Mouse (Mus musculus): ENCODE results near the gene Kcnj9. TPM values are rescaled to one million over a fixed set of nuclear protein-coding genes. Genes with fewer than 3 reads are reported as not detected.
A peak's percentile ranks its signal among the peaks of the same experiment; 100 is the strongest.

Kcnj9 gene
- 10 to 100 TPM; 67.2 to 69.2 TPM for total RNA-seq (2021)
- long read RNA-seq, experiment 1, transcript Kcnj9-201 (4 exons, 3,857 nt), result major isoform, 37 of 68 reads
- long read RNA-seq, experiment 1, partial matches to known transcripts, result 7 of 68 reads
- long read RNA-seq, experiment 1, other reads (novel, unspliced or antisense), result 22 of 68 reads
- long read RNA-seq, experiment 2, transcript Kcnj9-201 (4 exons, 3,857 nt), result major isoform, 48 of 84 reads
- long read RNA-seq, experiment 2, partial matches to known transcripts, result 6 of 84 reads
- long read RNA-seq, experiment 2, other reads (novel, unspliced or antisense), result 27 of 84 reads

GRCm38 (mm10) chr1:172329131-172329530 is at the start of gene Kcnj9:
Kcnj9 (minus strand) TSS chr1:172329318.
- no peak for TF ChIP-seq CTCF (conservative IDR thresholded peaks at IDR 0.05)
- peak within 1 kb of the TSS; percentile 96 for H3K27ac ChIP-seq
- peak; percentile 81 to 92 for DNase-seq (ENCODE audit: low spot score in 2 of 2)
- H3K4me3 ChIP-seq, result peak within 1 kb of the TSS; percentile 72

- no peak for TF ChIP-seq CTCF (conservative IDR thresholded peaks at IDR 0.05)
- no peak for DNase-seq (ENCODE audit: low spot score in 2 of 2)
- Histone ChIP-seq H3K4me3 (peak overlapping the region; percentile 93), H3K27ac (peak overlapping the region; percentile 91)
Measured at GRCm38 (mm10) chr1:172376758-172377458, 47.8 kb upstream of the Kcnj9 start.

GRCm38 (mm10) chr1:172376198-172376667 is 47.1 kb upstream of the Kcnj9 start, which contains the start of gene Pigm:
Pigm (plus strand) TSS chr1:172376546.
- TF ChIP-seq CTCF (conservative IDR thresholded peaks at IDR 0.05), result no peak
- Histone ChIP-seq H3K4me3 (peak within 1 kb of the TSS; percentile 93), H3K27ac (peak within 1 kb of the TSS; percentile 91)
- peak; percentile 98 to 99 for DNase-seq (ENCODE audit: low spot score in 2 of 2)

GRCm38 (mm10) chr1:172368768-172369418 is 39.8 kb upstream of the Kcnj9 start:
- Histone ChIP-seq H3K4me3 (no peak overlapping the region), H3K27ac (no peak overlapping the region)
- DNase-seq (ENCODE audit: low spot score in 2 of 2), result no peak
- peak; percentile 81 for TF ChIP-seq CTCF (conservative IDR thresholded peaks at IDR 0.05)

- DNase-seq (ENCODE audit: low spot score in 2 of 2), result peak; percentile 67 to 78
- Histone ChIP-seq H3K4me3 (no peak overlapping the region), H3K27ac (peak overlapping the region; percentile 73; the same call in 1 of the 2 replicates)
- TF ChIP-seq CTCF (conservative IDR thresholded peaks at IDR 0.05), result peak; percentile 92
Measured at GRCm38 (mm10) chr1:172364684-172365083, 35.6 kb upstream of the Kcnj9 start.

GRCm38 (mm10) chr1:172358341-172358740 is 29.2 kb upstream of the Kcnj9 start:
- TF ChIP-seq CTCF (conservative IDR thresholded peaks at IDR 0.05), result no peak
- H3K27ac ChIP-seq, result peak overlapping the region; percentile 70
- H3K4me3 ChIP-seq, result no peak overlapping the region
- DNase-seq (ENCODE audit: low spot score in 2 of 2), result no peak

GRCm38 (mm10) chr1:172357550-172357949 is 28.4 kb upstream of the Kcnj9 start:
- Histone ChIP-seq H3K27ac (peak overlapping the region; percentile 70), H3K4me3 (no peak overlapping the region)
- peak; percentile 98 for TF ChIP-seq CTCF (conservative IDR thresholded peaks at IDR 0.05)
- DNase-seq (ENCODE audit: low spot score in 2 of 2), result peak; percentile 60 to 67

- Histone ChIP-seq H3K27ac (peak overlapping the region; percentile 46), H3K4me3 (no peak overlapping the region)
- DNase-seq (ENCODE audit: low spot score in 2 of 2), result no peak
- TF ChIP-seq CTCF (conservative IDR thresholded peaks at IDR 0.05), result no peak
Measured at GRCm38 (mm10) chr1:172355336-172355735, 26.2 kb upstream of the Kcnj9 start.

- TF ChIP-seq CTCF (conservative IDR thresholded peaks at IDR 0.05), result no peak
- peak overlapping the region; percentile 91 for H3K27ac ChIP-seq
- no peak overlapping the region for H3K4me3 ChIP-seq
- DNase-seq (ENCODE audit: low spot score in 2 of 2), result no peak
Measured at GRCm38 (mm10) chr1:172352453-172352852, 23.3 kb upstream of the Kcnj9 start.

- Histone ChIP-seq H3K27ac (peak overlapping the region; percentile 91), H3K4me3 (no peak overlapping the region)
- no peak for TF ChIP-seq CTCF (conservative IDR thresholded peaks at IDR 0.05)
- no peak for DNase-seq (ENCODE audit: low spot score in 2 of 2)
Measured at GRCm38 (mm10) chr1:172352001-172352400, 22.9 kb upstream of the Kcnj9 start.

GRCm38 (mm10) chr1:172349916-172350812 is 21.0 kb upstream of the Kcnj9 start:
- peak; percentile 60 to 88 for DNase-seq (ENCODE audit: low spot score in 2 of 2)
- Histone ChIP-seq H3K27ac (peak overlapping the region; percentile 91), H3K4me3 (no peak overlapping the region; the same call in 1 of the 2 replicates)
- no peak for TF ChIP-seq CTCF (conservative IDR thresholded peaks at IDR 0.05)

GRCm38 (mm10) chr1:172349504-172349903 is 20.4 kb upstream of the Kcnj9 start:
- H3K4me3 ChIP-seq, result no peak overlapping the region
- DNase-seq (ENCODE audit: low spot score in 2 of 2), result no peak
- no peak for TF ChIP-seq CTCF (conservative IDR thresholded peaks at IDR 0.05)
- H3K27ac ChIP-seq, result peak overlapping the region; percentile 91
